Mouse (Mus musculus) layer of hippocampus, adult 8-10 months (tissue): ENCODE measurements at regions not wholly inside any gene's neighbourhood (a gene's known extent, or its start where the extent isn't known, plus 50 kb on each side); places are given as distances from the start of the nearest gene placed in this dataset.

Source experiments
- DNase-seq, 2 experiments: peaks; one replicate each; pipeline ENCODE4 v3.0.0; 2022; ENCODE audit warnings: low spot score in 2 of 2

DNA sequence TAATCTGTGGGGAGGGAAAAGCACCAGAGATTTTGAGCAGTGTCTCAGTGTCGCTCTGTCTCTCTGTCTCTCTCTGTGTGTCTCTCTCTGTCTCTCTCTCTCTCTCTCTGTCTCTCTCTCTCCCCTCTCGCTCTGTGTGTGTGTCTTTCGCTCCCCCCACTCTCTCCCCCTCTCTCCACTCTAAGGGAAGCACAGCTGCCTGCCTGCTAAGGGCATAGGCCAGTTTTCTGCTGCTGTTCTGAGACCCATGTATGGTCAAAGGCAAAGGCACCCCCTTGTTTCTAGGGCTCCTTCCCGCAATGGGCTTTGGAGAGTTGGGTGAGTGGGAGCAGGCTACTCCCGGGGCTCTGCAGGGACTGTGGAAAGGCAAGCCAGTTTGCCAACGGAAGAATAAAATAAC lies 192.2 kb downstream of the Lmo4 start:
- DNase-seq = no peak

DNA sequence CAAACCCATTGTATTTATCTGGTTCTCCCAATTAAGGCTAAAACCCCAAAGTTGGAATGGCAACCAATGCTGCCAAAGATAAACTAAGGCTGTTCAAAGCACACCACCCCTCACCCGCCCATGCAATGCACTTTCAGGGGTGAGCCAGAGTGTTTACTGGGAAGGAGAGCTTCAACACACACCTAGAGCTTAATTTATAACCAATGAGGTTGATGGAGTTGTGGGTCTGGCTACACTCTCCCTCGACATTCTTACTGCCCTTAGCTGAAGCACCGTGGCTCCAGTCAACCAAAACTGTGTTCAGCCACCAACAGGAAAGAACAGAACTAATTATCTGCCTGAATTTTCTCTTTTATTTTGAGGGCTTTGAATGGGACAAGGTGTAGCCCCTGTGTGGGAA lies 192.8 kb downstream of the Lmo4 start:
- no peak for DNase-seq

DNA sequence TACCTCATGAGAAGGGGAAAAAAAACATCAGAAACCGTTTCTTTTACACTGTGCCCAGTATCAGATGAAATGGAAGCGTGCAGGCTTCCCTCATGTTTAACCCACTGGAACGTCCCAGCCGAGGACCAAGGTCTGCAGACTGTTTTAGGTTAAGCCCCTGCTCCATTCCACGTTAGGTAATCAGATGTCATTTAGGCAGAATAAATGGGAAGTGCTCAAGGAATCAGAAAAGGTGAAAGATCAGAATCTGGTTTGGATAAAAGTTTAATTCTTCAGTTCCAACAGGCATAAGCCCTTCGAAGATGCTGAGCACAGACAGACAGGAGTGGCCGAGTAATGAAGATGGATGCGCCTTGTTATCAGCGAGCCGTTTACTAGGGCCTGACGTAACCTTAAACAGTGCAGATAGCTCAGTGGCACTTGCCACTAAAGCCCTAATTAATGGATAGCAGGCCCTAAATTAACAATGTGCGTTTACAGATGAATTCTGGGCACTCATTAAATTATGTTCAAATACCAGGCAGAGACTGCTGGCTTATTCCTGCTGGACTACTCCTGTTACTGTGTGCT lies 193.5 kb downstream of the Lmo4 start:
- DNase-seq = no peak

DNA sequence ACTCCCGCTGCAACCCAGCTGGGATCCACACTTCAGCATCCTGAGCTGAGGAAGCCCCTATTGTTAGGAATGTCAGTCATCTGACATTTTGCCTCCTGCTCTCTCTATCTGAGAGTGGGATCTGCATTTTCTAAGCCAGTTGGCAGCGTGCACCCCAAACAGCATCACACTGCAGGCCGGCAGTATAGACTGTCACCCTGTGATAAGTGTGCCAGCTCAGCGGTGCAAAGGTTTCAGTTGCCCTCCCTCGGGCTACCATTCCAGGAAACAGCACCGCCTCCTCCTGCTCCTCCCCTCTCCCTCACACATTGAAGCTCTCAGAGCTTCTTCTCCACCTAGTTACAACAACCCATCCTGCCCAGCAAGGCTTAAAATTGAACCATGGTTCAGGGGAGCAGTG lies 194.5 kb downstream of the Lmo4 start:
- no peak for DNase-seq

- no peak for DNase-seq
Measured at GRCm38 (mm10) chr3:144007111-144007619, 197.9 kb downstream of the Lmo4 start.

DNA sequence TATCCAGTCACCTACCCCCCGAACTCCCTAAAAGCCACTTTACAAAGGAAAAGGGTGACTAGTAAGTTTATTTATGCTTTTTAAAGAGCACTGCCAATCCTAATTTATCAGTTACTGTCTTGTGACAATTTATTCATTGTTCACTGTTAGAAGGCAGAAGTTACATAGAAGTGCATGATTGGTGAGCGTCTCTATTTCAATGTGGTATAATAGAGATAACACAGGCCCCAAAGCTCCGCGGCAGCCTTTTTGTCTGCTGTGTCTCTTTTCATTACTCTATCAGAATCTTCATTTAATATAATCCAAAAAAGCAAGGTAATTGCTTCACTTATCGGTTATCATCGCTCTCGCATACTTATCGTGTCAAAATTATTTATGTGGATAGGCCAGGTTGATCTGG lies 207.1 kb downstream of the Lmo4 start:
- DNase-seq = no peak

DNA sequence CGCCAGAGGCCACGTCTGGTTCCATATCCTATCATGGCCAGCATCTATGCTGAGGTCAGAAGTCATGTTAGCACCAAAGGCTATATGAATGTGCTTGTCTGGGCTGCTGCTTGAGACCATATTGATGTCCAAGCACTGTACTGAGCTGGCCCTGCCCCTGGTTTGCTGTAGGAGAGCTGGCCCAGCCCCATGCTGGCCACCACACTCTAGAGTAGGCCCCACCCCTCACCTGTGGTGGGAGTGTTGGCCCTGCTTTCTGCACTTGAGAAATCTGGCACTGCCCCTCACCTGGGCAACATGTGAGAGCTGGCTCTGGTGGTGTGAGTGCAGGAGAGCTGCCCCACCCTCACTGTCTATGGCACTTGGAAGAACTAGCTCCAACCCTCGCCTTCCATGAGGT lies 210.0 kb downstream of the Lmo4 start:
- DNase-seq = no peak

- DNase-seq = no peak
Measured at GRCm38 (mm10) chr3:143988991-143989390, 216.0 kb downstream of the Lmo4 start.

- DNase-seq = no peak
Measured at GRCm38 (mm10) chr3:143988037-143988436, 217.0 kb downstream of the Lmo4 start.

- DNase-seq = no peak
Measured at GRCm38 (mm10) chr3:143986798-143987197, 218.2 kb downstream of the Lmo4 start.

- no peak for DNase-seq
Measured at GRCm38 (mm10) chr3:143986200-143986506, 218.9 kb downstream of the Lmo4 start.

- no peak for DNase-seq
Measured at GRCm38 (mm10) chr3:143985349-143986199, 219.4 kb downstream of the Lmo4 start.

DNA sequence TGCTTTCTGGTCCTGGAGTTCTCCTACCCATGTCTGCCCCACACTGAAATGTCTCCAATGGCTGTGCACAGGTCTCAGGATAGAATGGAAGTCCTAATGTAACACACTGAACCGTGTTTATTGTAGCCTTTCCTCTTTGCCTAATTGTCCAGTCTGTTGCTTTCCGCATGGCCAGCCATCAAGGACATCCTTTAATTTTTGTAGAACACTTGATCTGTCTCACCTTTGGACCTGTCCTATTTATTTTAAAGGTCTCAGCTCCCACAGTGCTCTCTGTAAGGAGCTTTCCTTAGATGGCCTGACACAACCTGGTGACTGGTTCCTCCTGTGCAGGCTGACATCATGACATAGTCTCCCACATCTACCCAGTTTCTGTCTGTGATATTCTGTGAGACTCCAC lies 226.3 kb downstream of the Lmo4 start:
- no peak for DNase-seq

DNA sequence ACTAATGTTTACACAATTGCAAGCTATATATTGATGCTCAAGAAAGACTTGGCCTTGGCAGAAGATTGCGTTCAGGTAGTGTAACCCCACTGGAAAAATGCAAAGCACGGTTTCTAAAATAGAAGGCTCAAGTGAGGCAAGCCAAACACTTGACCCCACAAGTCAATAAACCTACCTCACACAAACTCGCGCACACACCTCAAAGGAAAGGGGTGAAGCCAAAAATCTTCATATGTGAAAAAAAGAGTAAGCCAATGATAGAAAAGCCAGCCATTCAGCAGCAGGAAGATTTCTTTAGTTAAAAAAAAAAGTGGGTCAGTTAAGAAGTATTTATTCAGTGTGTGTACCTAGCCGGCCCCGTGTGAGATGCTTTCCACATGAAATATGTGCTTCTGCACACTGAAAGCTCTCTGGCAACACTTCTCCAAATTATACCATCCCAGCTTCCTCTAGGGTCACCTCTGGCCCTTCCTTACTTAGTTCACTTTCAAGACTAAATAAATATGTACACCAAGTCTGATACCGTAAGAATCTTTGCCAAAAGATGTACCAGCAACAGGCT lies 227.1 kb downstream of the Lmo4 start:
- DNase-seq = no peak

DNA sequence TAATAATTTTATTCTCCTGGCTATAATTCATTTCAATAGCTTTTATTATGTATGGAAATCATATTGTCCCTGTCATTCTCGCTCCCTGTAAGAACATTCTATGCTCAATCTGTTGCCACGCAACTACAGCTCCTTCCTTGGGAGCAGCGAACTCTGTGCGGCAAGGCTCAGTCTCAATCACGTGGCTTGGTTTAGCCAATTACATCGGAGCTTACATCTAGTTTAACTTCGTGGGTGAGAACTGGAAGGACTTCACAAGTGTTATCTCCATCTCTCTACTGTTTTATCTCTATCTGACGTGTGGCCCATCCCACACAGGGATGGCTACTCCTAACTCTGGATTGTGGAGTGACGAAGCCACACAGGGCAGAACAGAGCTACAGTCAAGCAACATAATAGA lies 231.4 kb downstream of the Lmo4 start:
- no peak for DNase-seq

DNA sequence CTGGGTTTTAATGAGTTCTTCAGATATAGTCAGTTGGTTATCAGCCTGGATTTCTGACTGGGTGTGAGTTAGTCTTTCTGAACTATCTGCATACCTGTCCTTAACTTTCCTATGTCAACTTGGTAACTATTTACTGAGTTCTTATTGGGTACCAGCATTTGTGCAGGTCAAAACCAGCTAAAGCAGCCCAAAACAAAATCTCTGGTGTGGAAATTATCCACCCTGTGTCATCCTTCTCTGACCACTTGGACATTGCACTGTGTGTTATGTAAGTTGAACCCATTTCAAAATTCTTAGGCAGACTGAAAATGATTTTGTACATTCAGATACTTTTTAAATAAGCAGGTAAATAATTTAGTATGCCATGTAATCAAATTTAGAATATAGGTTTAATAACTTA lies 232.7 kb downstream of the Lmo4 start:
- DNase-seq = no peak

- DNase-seq = no peak
Measured at GRCm38 (mm10) chr3:143970771-143971170, 234.2 kb downstream of the Lmo4 start.

DNA sequence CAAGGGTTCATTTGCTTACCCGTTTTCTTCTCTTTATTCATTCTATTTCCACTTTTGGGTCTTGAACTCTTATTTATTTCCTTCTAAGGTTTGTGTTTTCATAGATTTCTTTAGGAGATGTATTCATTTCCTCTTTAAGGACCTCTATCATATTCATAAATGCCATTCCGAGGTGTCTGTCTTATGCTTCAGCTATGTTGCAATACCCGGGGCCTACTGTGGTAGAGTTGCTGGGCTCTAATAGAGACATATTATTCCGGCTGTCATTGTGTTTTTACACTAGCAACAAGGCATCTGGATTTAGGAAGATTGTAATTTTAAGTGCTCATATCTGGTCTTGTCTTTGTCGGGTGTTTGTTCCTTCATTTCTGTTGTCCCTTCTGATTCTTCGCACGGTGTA lies 249.5 kb downstream of the Lmo4 start:
- no peak for DNase-seq

GRCm38 (mm10) chr3:143954822-143955221 lies 250.2 kb downstream of the Lmo4 start:
- DNase-seq = no peak

DNA sequence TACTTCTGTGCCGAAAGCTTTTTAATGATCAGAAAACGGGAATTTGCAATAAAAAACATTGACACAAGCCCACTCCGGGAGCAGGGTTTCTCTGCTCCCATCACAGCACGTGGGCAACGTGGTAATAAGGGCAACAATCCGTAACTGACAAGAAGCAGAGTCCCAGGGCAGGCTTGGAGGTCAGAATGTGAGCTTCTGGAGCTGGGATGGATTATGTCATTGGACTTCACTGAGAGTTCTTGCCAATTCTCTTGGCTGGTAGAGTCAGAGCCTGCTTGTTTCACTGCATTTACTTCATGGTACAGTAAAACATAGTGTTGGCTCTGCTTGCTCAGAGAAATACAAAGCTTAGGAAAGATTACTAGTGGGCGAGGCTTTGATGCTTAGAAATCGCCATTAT lies 252.7 kb downstream of the Lmo4 start:
- no peak for DNase-seq

DNA sequence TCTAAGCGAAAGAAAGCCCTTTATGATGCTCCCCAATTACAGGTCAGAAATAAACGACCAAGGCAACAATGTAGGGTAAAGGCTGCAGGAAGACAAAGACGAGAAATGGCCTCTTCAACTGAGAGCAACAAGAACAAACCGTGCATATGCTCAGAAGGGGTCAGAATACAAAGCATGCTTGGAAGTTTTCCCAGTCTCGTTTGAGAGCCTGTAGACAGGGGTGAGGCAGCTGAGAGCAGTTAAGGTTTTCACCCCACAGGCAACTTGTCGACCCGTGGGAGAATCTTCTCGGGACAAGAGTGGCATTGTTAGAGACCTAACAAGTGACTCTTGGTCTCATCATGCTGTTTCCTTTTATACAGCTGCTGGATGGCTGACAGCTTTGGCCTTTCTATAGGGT lies 255.4 kb downstream of the Lmo4 start:
- DNase-seq = no peak

GRCm38 (mm10) chr3:143949026-143949637 lies 255.9 kb downstream of the Lmo4 start:
- no peak for DNase-seq

DNA sequence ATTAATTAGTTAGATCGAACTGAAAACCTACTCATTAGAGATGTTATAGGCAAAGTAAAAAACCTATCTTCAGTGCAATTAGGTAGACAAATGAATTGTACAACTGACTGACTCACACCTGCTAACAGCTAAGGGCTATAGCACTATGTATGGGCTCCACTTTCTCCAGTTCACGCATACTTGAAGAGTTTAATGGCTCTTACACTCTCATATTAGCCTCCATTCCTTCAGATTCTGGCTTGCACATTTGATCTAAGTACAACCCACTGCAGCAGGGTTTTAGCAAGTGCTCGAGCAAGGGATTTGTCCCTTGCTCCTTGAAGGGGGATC lies 257.1 kb downstream of the Lmo4 start:
- DNase-seq = no peak
